In genomic region chr7:24473913-24474529, GRCm38 (mm10) we compare ENCODE assay signal across 8 mouse cellular contexts. TPM values are rescaled to one million over a fixed set of nuclear protein-coding genes. Genes with fewer than 3 reads are reported as not detected.
DNase-seq lines count a peak whose midpoint lies in the region; ATAC-seq and TF ChIP-seq lines count a peak whose summit lies in the region.

No protein-coding gene starts in this region.

- no peak overlapping the region for H3K9ac ChIP-seq in MEL (ENCODE audit: control insufficient read depth, low read depth, low read length, poor library complexity, severe bottlenecking)
- no peak overlapping the region for H3K9ac ChIP-seq in neural tube, embryonic 14.5 days (replicated peaks; ENCODE audit: low read depth, low read length)

- no peak overlapping the region for H3K4me3 ChIP-seq in MEL (ENCODE audit: control insufficient read depth in 1 of 2, insufficient read depth in 1 of 2, low read depth in 2 of 2, low read length in 2 of 2)
- no peak overlapping the region for H3K4me3 ChIP-seq in neural tube, embryonic 14.5 days (ENCODE audit: low read depth, low read length)

- WGBS in neural tube, embryonic 14.5 days = 34% methylated on average over 10 of the region's 10 CpGs

- no peak for TF ChIP-seq EP300 in MEL (IDR thresholded peaks at IDR 0.05; ENCODE audit: low read depth in 1 of 2, low read length in 2 of 2)

- peak; percentile 86 to 92 (median 86) for TF ChIP-seq CTCF in MEL (IDR thresholded peaks at IDR 0.05 in 2 of 3, conservative IDR thresholded peaks at IDR 0.05 in 1 of 3; ENCODE audit: control insufficient read depth in 1 of 3, insufficient read depth in 1 of 3, low read depth in 2 of 3, low read length in 3 of 3, poor library complexity in 1 of 3, severe bottlenecking in 1 of 3)

- DNase-seq in 3T3-L1 (ENCODE audit: low read depth, low spot score) = peak; percentile 68
- DNase-seq in MEL (ENCODE audit: low read depth, low spot score) = peak; percentile 75
- peak; percentile 89 to 90 for DNase-seq in cerebellum, postnatal 14 days
- DNase-seq in gastrocnemius, postnatal 14 days = peak; percentile 64
- peak; percentile 61 for DNase-seq in kidney, postnatal 14 days
- peak; percentile 51 to 53 for DNase-seq in lung, adult 18-20 months
- DNase-seq in thymus, postnatal 25 days = peak; percentile 71

- H3K27ac ChIP-seq in MEL (ENCODE audit: control insufficient read depth, low read depth, low read length) = no peak overlapping the region
- H3K27ac ChIP-seq in neural tube, embryonic 14.5 days (ENCODE audit: low read depth, low read length) = no peak overlapping the region

- H3K27me3 ChIP-seq in MEL (ENCODE audit: control insufficient read depth in 1 of 2, insufficient read depth in 2 of 2, low read length in 2 of 2) = no peaks in the 10 kb centered on the region
- no peaks in the 10 kb centered on the region for H3K27me3 ChIP-seq in neural tube, embryonic 14.5 days (ENCODE audit: control insufficient read depth, insufficient read depth, low read length)

- TF ChIP-seq RAD21 in MEL (IDR thresholded peaks at IDR 0.05; ENCODE audit: low read depth, low read length) = peak; percentile 65

- H3K9me3 ChIP-seq in MEL (replicated peaks; ENCODE audit: insufficient read depth, low read length) = no peaks in the 10 kb centered on the region
- no peaks in the 10 kb centered on the region for H3K9me3 ChIP-seq in neural tube, embryonic 14.5 days (ENCODE audit: control insufficient read depth, low read length)

- H3K79me2 ChIP-seq in MEL (ENCODE audit: control insufficient read depth, insufficient read depth, low read length, poor library complexity) = no peaks in the 10 kb centered on the region

- ATAC-seq in neural tube, embryonic 14.5 days (ENCODE audit: low read depth) = peak; percentile 42; the same call in 1 of the 2 replicates

- no peak for TF ChIP-seq POLR2A in MEL (IDR thresholded peaks at IDR 0.05; ENCODE audit: control insufficient read depth in 1 of 2, insufficient read depth in 1 of 2, low read depth in 1 of 2, low read length in 2 of 2, poor library complexity in 1 of 2)

- no peaks in the 10 kb centered on the region for H3K36me3 ChIP-seq in MEL (ENCODE audit: control insufficient read depth in 1 of 2, insufficient read depth in 2 of 2, low read length in 2 of 2)
- no peaks in the 10 kb centered on the region for H3K36me3 ChIP-seq in neural tube, embryonic 14.5 days (ENCODE audit: control insufficient read depth, insufficient read depth, low read length)

- H3K4me2 ChIP-seq in neural tube, embryonic 14.5 days (ENCODE audit: low read depth, low read length) = no peak overlapping the region

- intact Hi-C loops in gastrocnemius, postnatal 14 days (cut with DNase I; ENCODE audit: low total_unique reads) = loop anchor here (10.0 kb wide), 1 partner anchor 91 kb away; no protein-coding TSS in a partner anchor

- no peaks in the 10 kb centered on the region for H3K4me1 ChIP-seq in MEL (ENCODE audit: control insufficient read depth in 1 of 2, insufficient read depth in 2 of 2, low read length in 2 of 2)
- no peaks in the 10 kb centered on the region for H3K4me1 ChIP-seq in neural tube, embryonic 14.5 days (ENCODE audit: control insufficient read depth, insufficient read depth, low read length)

TF ChIP-seq in MEL, 35 proteins besides CTCF, POLR2A, EP300 and RAD21:
- TF ChIP-seq ZC3H11A (IDR thresholded peaks at IDR 0.05; ENCODE audit: low read depth, low read length) (peak; percentile 36), ZMIZ1 (IDR thresholded peaks at IDR 0.05; ENCODE audit: low read depth, low read length) (no peak), SMC3 (IDR thresholded peaks at IDR 0.05; ENCODE audit: low read depth, low read length) (peak; percentile 53), ZNF384 (IDR thresholded peaks at IDR 0.05; ENCODE audit: low read depth, low read length) (peak; percentile 78)

RNA-seq across cellular contexts. Expression of gene Cadm4, which starts 7.8 kb away (rescaled TPM):
- 0.12 and 0.16 TPM in 2 replicates for total RNA-seq in MEL (2012; rRNA removed)
- polyA plus RNA-seq in MEL (2012; ENCODE audit: insufficient read depth in 1 of 2, insufficient read length in 2 of 2, low read depth in 1 of 2, low replicate concordance in 2 of 2, missing spikeins in 1 of 2) = under 1 TPM in 1 of 2 experiments, not detected in 1; 0.38 TPM
- total RNA-seq in gastrocnemius, postnatal 14 days (2021) = 10 to 100 TPM in 1 of 2 experiments, 1 to 10 TPM in 1; 5.3 to 17.7 TPM
- polyA plus RNA-seq in neural tube, embryonic 14.5 days (2014; fragmentation: Nextera tagmentation; extraction: Ambion mirVana) = 15.9 and 22.6 TPM in 2 replicates

RNA-seq across cellular contexts. Expression of gene Plaur, which starts 11.7 kb away (rescaled TPM):
- total RNA-seq in MEL (2012; rRNA removed) = 8.0 and 9.7 TPM in 2 replicates
- polyA plus RNA-seq in MEL (2012; ENCODE audit: insufficient read depth in 1 of 2, insufficient read length in 2 of 2, low read depth in 1 of 2, low replicate concordance in 2 of 2, missing spikeins in 1 of 2) = 1 to 10 TPM in 1 of 2 experiments, not detected in 1; 8.6 TPM
- total RNA-seq in gastrocnemius, postnatal 14 days (2021) = 1 to 10 TPM in 1 of 2 experiments, under 1 TPM in 1; 0.84 to 1.2 TPM
- 0.81 and 1.6 TPM in 2 replicates for polyA plus RNA-seq in neural tube, embryonic 14.5 days (2014; fragmentation: Nextera tagmentation; extraction: Ambion mirVana)

RNA-seq across cellular contexts. Expression of gene Irgc1, which starts 21.9 kb away (rescaled TPM):
- total RNA-seq in MEL (2012; rRNA removed) = not detected in 2 replicates
- not detected for polyA plus RNA-seq in MEL (2012; ENCODE audit: insufficient read depth in 1 of 2, insufficient read length in 2 of 2, low read depth in 1 of 2, low replicate concordance in 2 of 2, missing spikeins in 1 of 2)
- total RNA-seq in gastrocnemius, postnatal 14 days (2021) = under 1 TPM in 1 of 2 experiments, not detected in 1; 0.12 TPM
- polyA plus RNA-seq in neural tube, embryonic 14.5 days (2014; fragmentation: Nextera tagmentation; extraction: Ambion mirVana) = not detected in 2 replicates

RNA-seq across cellular contexts. Expression of gene Zfp428, which starts 32.8 kb away (rescaled TPM):
- total RNA-seq in MEL (2012; rRNA removed) = 10.3 and 12.4 TPM in 2 replicates
- 10 to 100 TPM in 1 of 2 experiments, not detected in 1; 16.4 TPM for polyA plus RNA-seq in MEL (2012; ENCODE audit: insufficient read depth in 1 of 2, insufficient read length in 2 of 2, low read depth in 1 of 2, low replicate concordance in 2 of 2, missing spikeins in 1 of 2)
- total RNA-seq in gastrocnemius, postnatal 14 days (2021) = 1 to 10 TPM; 6.4 to 8.3 TPM
- 165 and 211 TPM in 2 replicates for polyA plus RNA-seq in neural tube, embryonic 14.5 days (2014; fragmentation: Nextera tagmentation; extraction: Ambion mirVana)

RNA-seq across cellular contexts. Expression of gene AC161166.1, which starts 38.2 kb away (rescaled TPM):
- total RNA-seq in MEL (2012; rRNA removed) = not detected in 2 replicates
- polyA plus RNA-seq in MEL (2012; ENCODE audit: insufficient read depth in 1 of 2, insufficient read length in 2 of 2, low read depth in 1 of 2, low replicate concordance in 2 of 2, missing spikeins in 1 of 2) = under 1 TPM in 1 of 2 experiments, not detected in 1; 0.13 TPM
- total RNA-seq in gastrocnemius, postnatal 14 days (2021) = not detected
- 1.6 and 2.2 TPM in 2 replicates for polyA plus RNA-seq in neural tube, embryonic 14.5 days (2014; fragmentation: Nextera tagmentation; extraction: Ambion mirVana)
